8 mouse cellular contexts compared by ENCODE assay signal in the genomic region with DNA sequence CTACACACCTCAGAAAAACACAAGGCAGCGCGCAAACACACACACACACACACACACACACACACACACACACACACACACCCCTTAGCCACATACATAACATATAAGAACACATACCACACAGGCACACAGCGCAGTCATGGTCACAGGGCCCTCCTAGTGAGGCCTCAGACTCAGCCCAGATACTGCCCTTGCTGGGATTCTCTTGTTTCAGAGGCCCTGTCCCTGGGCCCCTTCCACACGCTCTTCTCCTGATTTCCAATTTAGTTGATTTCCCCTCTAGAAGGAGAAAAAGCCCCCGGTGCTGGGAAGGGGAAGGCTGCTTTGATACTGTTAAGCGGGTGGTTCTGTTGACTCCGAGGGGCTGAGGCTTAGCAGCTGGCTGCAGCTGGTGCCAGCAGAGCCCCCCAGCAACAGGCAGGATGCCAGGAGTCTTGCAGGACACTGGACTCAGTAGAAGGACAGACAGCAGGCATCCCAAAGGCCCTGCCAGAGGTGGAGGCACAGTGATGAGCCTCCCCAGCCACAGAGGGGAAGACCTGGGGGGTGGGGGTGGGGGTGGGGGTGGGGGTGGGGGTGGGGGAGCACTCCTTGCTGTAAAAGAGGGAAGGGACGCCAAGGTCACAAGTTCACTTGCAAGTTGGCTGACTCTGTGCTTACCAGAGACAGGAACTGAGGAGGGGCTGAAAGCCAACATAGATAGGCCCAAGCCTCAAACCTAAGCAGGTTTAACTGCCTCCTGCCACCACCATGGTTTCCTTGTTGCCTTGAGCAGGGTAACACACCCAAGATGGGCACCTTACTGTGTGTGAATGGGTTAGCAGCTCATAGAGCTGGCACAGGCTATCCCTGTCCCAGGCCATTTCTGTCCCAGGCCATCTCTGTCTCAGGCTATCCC. TPM values are rescaled to one million over a fixed set of nuclear protein-coding genes. Genes with fewer than 3 reads are reported as not detected.
DNase-seq lines count a peak whose midpoint lies in the region; ATAC-seq lines count a peak whose summit lies in the region.

No protein-coding gene starts in this region.

- H3K27ac ChIP-seq in heart, embryonic 16.5 days (ENCODE audit: low read length): peak overlapping the region; percentile 74
- peak overlapping the region; percentile 46; the same call in 1 of the 2 replicates for H3K27ac ChIP-seq in limb, embryonic 10.5 days

- intact Hi-C loops in heart, postnatal 36 days (cut with DNase I): no loop called here

- 40% methylated on average over 8 of the region's 8 CpGs for WGBS in heart, embryonic 16.5 days
- WGBS in limb, embryonic 10.5 days: 68% methylated on average over 8 of the region's 8 CpGs

- peak overlapping the region; percentile 23; the same call in 1 of the 2 replicates for H3K4me2 ChIP-seq in heart, embryonic 16.5 days (ENCODE audit: low read depth, low read length)

- H3K9me3 ChIP-seq in heart, embryonic 16.5 days (replicated peaks; ENCODE audit: control insufficient read depth, low read length): no peaks in the 10 kb centered on the region
- H3K9me3 ChIP-seq in limb, embryonic 10.5 days (replicated peaks): no peaks in the 10 kb centered on the region

- H3K9ac ChIP-seq in heart, embryonic 16.5 days (ENCODE audit: low read length): peak overlapping the region; percentile 46; the same call in 1 of the 2 replicates

- peaks cover 44% of the 10 kb centered on the region for H3K4me1 ChIP-seq in heart, embryonic 16.5 days (ENCODE audit: control insufficient read depth, insufficient read depth, low read length)
- H3K4me1 ChIP-seq in limb, embryonic 10.5 days: peaks cover 47% of the 10 kb centered on the region

- no peaks in the 10 kb centered on the region for H3K27me3 ChIP-seq in heart, embryonic 16.5 days (ENCODE audit: control insufficient read depth, insufficient read depth, low read length)
- peaks cover 11% of the 10 kb centered on the region for H3K27me3 ChIP-seq in limb, embryonic 10.5 days (ENCODE audit: low read depth, poor library complexity, severe bottlenecking)

- peak; percentile 32; the same call in 1 of the 2 replicates for ATAC-seq in heart, embryonic 16.5 days (replicated peaks; ENCODE audit: extremely low read depth, insufficient read depth, low FRiP score)

- no peak overlapping the region for H3K4me3 ChIP-seq in heart, embryonic 16.5 days (ENCODE audit: low read length)
- H3K4me3 ChIP-seq in limb, embryonic 10.5 days: no peak overlapping the region

- peaks cover 17% of the 10 kb centered on the region for H3K36me3 ChIP-seq in heart, embryonic 16.5 days (ENCODE audit: control insufficient read depth, insufficient read depth)
- peaks cover 32% of the 10 kb centered on the region for H3K36me3 ChIP-seq in limb, embryonic 10.5 days

- DNase-seq in heart, postnatal 36 days: no peak
- DNase-seq in ovary, postnatal 36 days (ENCODE audit: low spot score): peak; percentile 36
- no peak for DNase-seq in ovary, adult 18-20 months (ENCODE audit: low spot score)
- no peak for DNase-seq in limb, embryonic 10.5 days (ENCODE audit: low spot score)
- no peak for DNase-seq in adrenal gland, postnatal 4 days (ENCODE audit: low spot score in 2 of 2)
- no peak for DNase-seq in urinary bladder, postnatal 36 days (ENCODE audit: low spot score in 2 of 2)
- DNase-seq in adrenal gland, adult 18-20 months (ENCODE audit: low spot score in 2 of 2): no peak

RNA-seq across cellular contexts. Expression of a gene that starts 17.0 kb away (rescaled TPM):
- polyA plus RNA-seq in heart, embryonic 16.5 days (2015; fragmentation: Nextera tagmentation; extraction: Ambion mirVana): 1.7 and 3.1 TPM in 2 replicates
- 1 to 10 TPM in 1 of 2 experiments, under 1 TPM in 1; 0.44 to 1.8 TPM for total RNA-seq in heart, postnatal 36 days (2021)
- polyA plus RNA-seq in limb, embryonic 10.5 days (2016; fragmentation: Nextera tagmentation; extraction: Ambion mirVana): not detected in 2 replicates
- 1 to 10 TPM; 2.0 to 2.1 TPM for total RNA-seq in adrenal gland, postnatal 4 days (2021)
- total RNA-seq in adrenal gland, adult 18-20 months (2021): 1 to 10 TPM; 2.7 to 3.5 TPM

RNA-seq across cellular contexts. Expression of a gene that starts 40.6 kb away (rescaled TPM):
- polyA plus RNA-seq in heart, embryonic 16.5 days (2015; fragmentation: Nextera tagmentation; extraction: Ambion mirVana): 4.1 and 4.3 TPM in 2 replicates
- total RNA-seq in heart, postnatal 36 days (2021): 10 to 100 TPM; 27.1 to 27.4 TPM
- 1.1 and 2.0 TPM in 2 replicates for polyA plus RNA-seq in limb, embryonic 10.5 days (2016; fragmentation: Nextera tagmentation; extraction: Ambion mirVana)
- 10 to 100 TPM; 61.8 to 63.4 TPM for total RNA-seq in adrenal gland, postnatal 4 days (2021)
- total RNA-seq in adrenal gland, adult 18-20 months (2021): 10 to 100 TPM; 39.1 to 86.4 TPM
